Mouse (Mus musculus): ENCODE data around the gene Vmn1r64. TPM values are rescaled to one million over a fixed set of nuclear protein-coding genes. Genes with fewer than 3 reads are reported as not detected.
"Not testable (repeated sequence)": the region's sequence is repeated elsewhere in the genome, so short reads cannot be mapped to it uniquely, and the experiment has no call there.

Vmn1r64 gene
- not detected for total RNA-seq (2021)
- long read RNA-seq, experiment 1, result 0 reads
- long read RNA-seq, experiment 2, result 0 reads

GRCm38 (mm10) chr7:5884442-5884841 is at the start of gene Vmn1r64:
Gene Vmn1r64 (minus strand): TSS chr7:5884542.
- no peak for DNase-seq

DNA sequence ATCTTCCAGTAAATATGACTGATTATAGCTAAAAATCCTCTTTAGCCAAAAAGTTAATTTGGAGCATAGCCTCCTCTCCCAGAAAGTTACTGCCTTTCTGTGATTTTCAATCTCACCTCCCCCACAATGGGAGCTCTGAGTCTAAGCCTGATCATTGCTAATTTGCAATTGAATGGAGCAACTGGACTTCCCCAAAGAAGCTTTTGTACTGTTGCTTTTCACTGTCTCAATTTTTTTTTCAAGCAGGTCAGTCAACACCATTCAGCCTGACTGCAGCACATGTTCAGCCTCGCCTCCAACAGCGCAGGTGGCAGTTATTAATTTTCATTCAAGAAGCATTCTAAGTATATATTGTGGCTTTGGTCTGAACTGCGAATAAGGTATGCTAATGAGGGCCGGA is 14.9 kb upstream of the Vmn1r64 start:
- DNase-seq, result no peak

- DNase-seq, result not testable (repeated sequence)
Observed at GRCm38 (mm10) chr7:5897245-5897644, 12.9 kb upstream of the Vmn1r64 start.

Other genes with a start within 250 kb of the Vmn1r64 start
- not detected for gene Vmn1r62, start 210.9 kb downstream of the Vmn1r64 start, total RNA-seq (2021)
- not detected for gene Vmn1r63, start 79.1 kb downstream of the Vmn1r64 start, total RNA-seq (2021)
- not detected for gene Vmn1r65, start 126.5 kb upstream of the Vmn1r64 start, total RNA-seq (2021)
- gene Nlrp4c, start 160.6 kb upstream of the Vmn1r64 start, total RNA-seq (2021), result not detected

Measured in adrenal gland, postnatal 36 days (tissue).